Mouse (Mus musculus): Measurements from ENCODE around the gene Dok5. TPM values are rescaled to one million over a fixed set of nuclear protein-coding genes. Genes with fewer than 3 reads are reported as not detected.

Gene Dok5
- polyA plus RNA-seq, 1 experiment from 2014 or later: 0.95 TPM

DNA sequence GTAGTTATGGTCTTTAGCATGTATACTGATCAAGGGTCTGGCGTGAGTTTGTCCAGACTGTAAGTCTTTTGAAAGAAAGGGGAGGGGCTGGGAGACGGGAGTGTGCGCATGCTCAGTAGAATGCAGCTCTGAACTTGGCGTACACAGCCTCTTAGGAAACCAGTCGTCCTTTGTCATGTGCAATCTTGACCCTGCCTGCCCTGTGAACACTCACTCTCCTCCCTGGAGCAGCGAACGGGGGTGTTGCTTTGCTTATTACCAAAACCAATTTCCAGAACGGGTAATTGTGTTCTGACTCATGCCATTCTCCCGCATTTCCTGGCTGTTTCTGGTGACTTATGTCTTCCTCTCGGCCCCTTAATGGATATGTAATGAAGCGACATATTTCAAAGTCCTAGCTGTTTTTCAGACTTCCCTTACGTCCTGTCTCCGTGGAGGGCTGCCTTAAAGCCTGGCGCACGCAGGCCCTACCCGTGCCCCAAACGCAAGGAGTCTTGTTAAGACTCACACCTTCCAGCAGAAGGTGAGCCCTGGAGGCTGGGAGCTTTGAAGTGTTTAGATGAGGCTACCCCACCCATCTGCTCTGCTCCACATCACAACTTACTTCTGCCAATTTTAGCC is 95.3 kb downstream of the Dok5 start:
- ATAC-seq (ENCODE audit: insufficient number of reproducible peaks, low FRiP score, low TSS enrichment, low read depth) (no peak), DNase-seq (ENCODE audit: low spot score) (peak; percentile 77)
- H3K4me2 ChIP-seq (ENCODE audit: low read depth, severe bottlenecking): peak overlapping the region; percentile 42
- no peaks in the 10 kb centered on the region for H3K27me3 ChIP-seq (ENCODE audit: control insufficient read depth, insufficient read depth, low read length)
- 0 out of 2 replicates have a peak overlapping the region, but pooled peaks have one; percentile 39 for H3K9ac ChIP-seq (ENCODE audit: low read length)
- no peaks in the 10 kb centered on the region for H3K36me3 ChIP-seq (ENCODE audit: control insufficient read depth, insufficient read depth, low read length)
- no peak overlapping the region for H3K4me3 ChIP-seq (ENCODE audit: low read depth, low read length)
- H3K27ac ChIP-seq (replicated peaks; ENCODE audit: low read depth, low read length): no peak overlapping the region
- WGBS: 15% methylated on average over 17 of the region's 17 CpGs
- H3K9me3 ChIP-seq (ENCODE audit: control insufficient read depth, low read length): no peaks in the 10 kb centered on the region
- H3K4me1 ChIP-seq (ENCODE audit: control insufficient read depth, insufficient read depth, low read length): no peaks in the 10 kb centered on the region

DNA sequence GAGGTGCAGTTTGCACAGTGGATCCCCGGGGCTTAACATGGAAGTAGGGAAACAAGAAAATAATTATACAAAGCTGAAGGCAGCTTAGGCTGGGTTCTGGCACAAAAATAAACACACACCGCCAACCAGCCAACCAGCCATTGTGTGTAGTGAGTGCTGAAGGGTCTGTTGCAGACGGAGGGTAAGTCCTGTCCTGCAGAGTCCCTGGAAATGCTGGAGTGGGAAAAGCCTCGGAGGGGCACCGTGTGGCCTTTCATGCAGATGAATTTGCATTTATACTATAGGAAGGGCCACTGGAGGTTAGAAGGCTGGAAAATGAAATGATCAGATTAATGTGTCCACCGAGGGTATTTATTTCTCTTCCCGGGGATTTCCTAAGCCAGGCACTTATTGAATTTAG is 97.2 kb downstream of the Dok5 start:
- 58% methylated on average over 7 of the region's 7 CpGs for WGBS
- H3K4me3 ChIP-seq (ENCODE audit: low read depth, low read length): no peak overlapping the region
- no peaks in the 10 kb centered on the region for H3K36me3 ChIP-seq (ENCODE audit: control insufficient read depth, insufficient read depth, low read length)
- no peaks in the 10 kb centered on the region for H3K4me1 ChIP-seq (ENCODE audit: control insufficient read depth, insufficient read depth, low read length)
- DNase-seq (ENCODE audit: low spot score) (no peak), ATAC-seq (ENCODE audit: insufficient number of reproducible peaks, low FRiP score, low TSS enrichment, low read depth) (no peak)
- no peak overlapping the region for H3K9ac ChIP-seq (ENCODE audit: low read length)
- H3K4me2 ChIP-seq (ENCODE audit: low read depth, severe bottlenecking): no peak overlapping the region
- H3K9me3 ChIP-seq (ENCODE audit: control insufficient read depth, low read length): no peaks in the 10 kb centered on the region
- H3K27ac ChIP-seq (replicated peaks; ENCODE audit: low read depth, low read length): no peak overlapping the region
- H3K27me3 ChIP-seq (ENCODE audit: control insufficient read depth, insufficient read depth, low read length): no peaks in the 10 kb centered on the region

- Histone ChIP-seq H3K36me3 (ENCODE audit: control insufficient read depth, insufficient read depth, low read length) (no peaks in the 10 kb centered on the region), H3K4me1 (ENCODE audit: control insufficient read depth, insufficient read depth, low read length) (no peaks in the 10 kb centered on the region), H3K4me2 (ENCODE audit: low read depth, severe bottlenecking) (no peak overlapping the region), H3K9me3 (ENCODE audit: control insufficient read depth, low read length) (no peaks in the 10 kb centered on the region), H3K4me3 (ENCODE audit: low read depth, low read length) (no peak overlapping the region), H3K27me3 (ENCODE audit: control insufficient read depth, insufficient read depth, low read length) (no peaks in the 10 kb centered on the region), H3K9ac (ENCODE audit: low read length) (no peak overlapping the region), H3K27ac (replicated peaks; ENCODE audit: low read depth, low read length) (no peak overlapping the region)
- ATAC-seq (ENCODE audit: insufficient number of reproducible peaks, low FRiP score, low TSS enrichment, low read depth): no peak
- no peak for DNase-seq (ENCODE audit: low spot score)
- WGBS: 74% methylated on average over 6 of the region's 6 CpGs
Measured at GRCm38 (mm10) chr2:170829191-170829611, 97.6 kb downstream of the Dok5 start.

- H3K27ac ChIP-seq (replicated peaks; ENCODE audit: low read depth, low read length): no peak overlapping the region
- 94% methylated on average over 14 of the region's 14 CpGs for WGBS
- no peaks in the 10 kb centered on the region for H3K36me3 ChIP-seq (ENCODE audit: control insufficient read depth, insufficient read depth, low read length)
- H3K9me3 ChIP-seq (ENCODE audit: control insufficient read depth, low read length): no peaks in the 10 kb centered on the region
- no peaks in the 10 kb centered on the region for H3K4me1 ChIP-seq (ENCODE audit: control insufficient read depth, insufficient read depth, low read length)
- no peak overlapping the region for H3K9ac ChIP-seq (ENCODE audit: low read length)
- no peaks in the 10 kb centered on the region for H3K27me3 ChIP-seq (ENCODE audit: control insufficient read depth, insufficient read depth, low read length)
- no peak overlapping the region for H3K4me2 ChIP-seq (ENCODE audit: low read depth, severe bottlenecking)
- H3K4me3 ChIP-seq (ENCODE audit: low read depth, low read length): no peak overlapping the region
- ATAC-seq (ENCODE audit: insufficient number of reproducible peaks, low FRiP score, low TSS enrichment, low read depth) (no peak), DNase-seq (ENCODE audit: low spot score) (no peak)
Measured at GRCm38 (mm10) chr2:170829988-170830387, 98.4 kb downstream of the Dok5 start.

GRCm38 (mm10) chr2:170836862-170837261 is 105.3 kb downstream of the Dok5 start:
- ATAC-seq (ENCODE audit: insufficient number of reproducible peaks, low FRiP score, low TSS enrichment, low read depth): no peak
- Histone ChIP-seq H3K4me3 (ENCODE audit: low read depth, low read length) (no peak overlapping the region), H3K9ac (ENCODE audit: low read length) (no peak overlapping the region), H3K27me3 (ENCODE audit: control insufficient read depth, insufficient read depth, low read length) (no peaks in the 10 kb centered on the region), H3K36me3 (ENCODE audit: control insufficient read depth, insufficient read depth, low read length) (no peaks in the 10 kb centered on the region), H3K4me2 (ENCODE audit: low read depth, severe bottlenecking) (no peak overlapping the region), H3K27ac (replicated peaks; ENCODE audit: low read depth, low read length) (no peak overlapping the region), H3K4me1 (ENCODE audit: control insufficient read depth, insufficient read depth, low read length) (peaks cover 4% of the 10 kb centered on the region; the same call in 1 of the 2 replicates), H3K9me3 (ENCODE audit: control insufficient read depth, low read length) (no peaks in the 10 kb centered on the region)
- no peak for DNase-seq (ENCODE audit: low spot score)
- 71% methylated on average over 10 of the region's 10 CpGs for whole genome bisulfite sequencing

DNA sequence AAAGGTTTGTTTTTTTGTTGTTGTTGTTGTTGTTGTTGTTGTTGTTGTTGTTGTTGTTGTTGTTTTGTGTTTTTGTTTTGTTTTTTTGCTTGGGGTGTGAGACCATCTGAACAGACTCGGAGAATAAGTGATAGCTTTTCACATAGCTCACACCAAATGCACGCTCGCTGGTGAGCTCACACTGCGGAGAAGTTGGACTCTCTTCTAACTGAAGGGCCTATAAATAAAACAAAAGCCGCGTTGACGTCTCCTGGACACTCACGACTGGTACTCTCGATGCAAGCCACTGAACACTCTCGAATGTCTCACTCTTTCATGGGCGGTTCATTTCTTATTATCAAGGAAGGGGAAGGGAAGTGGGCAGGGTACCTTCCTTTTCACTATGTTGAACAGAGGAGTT is 105.8 kb downstream of the Dok5 start:
- Histone ChIP-seq H3K4me3 (ENCODE audit: low read depth, low read length) (no peak overlapping the region), H3K27me3 (ENCODE audit: control insufficient read depth, insufficient read depth, low read length) (no peaks in the 10 kb centered on the region), H3K36me3 (ENCODE audit: control insufficient read depth, insufficient read depth, low read length) (no peaks in the 10 kb centered on the region), H3K4me1 (ENCODE audit: control insufficient read depth, insufficient read depth, low read length) (peaks cover 4% of the 10 kb centered on the region; the same call in 1 of the 2 replicates), H3K9me3 (ENCODE audit: control insufficient read depth, low read length) (no peaks in the 10 kb centered on the region), H3K4me2 (ENCODE audit: low read depth, severe bottlenecking) (no peak overlapping the region), H3K27ac (replicated peaks; ENCODE audit: low read depth, low read length) (no peak overlapping the region), H3K9ac (ENCODE audit: low read length) (no peak overlapping the region)
- WGBS: 79% methylated on average over 11 of the region's 11 CpGs
- DNase-seq (ENCODE audit: low spot score): no peak
- ATAC-seq (ENCODE audit: insufficient number of reproducible peaks, low FRiP score, low TSS enrichment, low read depth): no peak

- no peaks in the 10 kb centered on the region for H3K27me3 ChIP-seq (ENCODE audit: control insufficient read depth, insufficient read depth, low read length)
- ATAC-seq (ENCODE audit: insufficient number of reproducible peaks, low FRiP score, low TSS enrichment, low read depth) (no peak), DNase-seq (ENCODE audit: low spot score) (peak; percentile 59)
- H3K9ac ChIP-seq (ENCODE audit: low read length): no peak overlapping the region
- no peaks in the 10 kb centered on the region for H3K36me3 ChIP-seq (ENCODE audit: control insufficient read depth, insufficient read depth, low read length)
- H3K4me1 ChIP-seq (ENCODE audit: control insufficient read depth, insufficient read depth, low read length): peaks cover 4% of the 10 kb centered on the region; the same call in 1 of the 2 replicates
- no peak overlapping the region for H3K4me3 ChIP-seq (ENCODE audit: low read depth, low read length)
- no peak overlapping the region for H3K27ac ChIP-seq (replicated peaks; ENCODE audit: low read depth, low read length)
- no peaks in the 10 kb centered on the region for H3K9me3 ChIP-seq (ENCODE audit: control insufficient read depth, low read length)
- 37% methylated on average over 12 of the region's 12 CpGs for WGBS
- H3K4me2 ChIP-seq (ENCODE audit: low read depth, severe bottlenecking): no peak overlapping the region
Measured at GRCm38 (mm10) chr2:170837824-170838557, 106.4 kb downstream of the Dok5 start.

DNA sequence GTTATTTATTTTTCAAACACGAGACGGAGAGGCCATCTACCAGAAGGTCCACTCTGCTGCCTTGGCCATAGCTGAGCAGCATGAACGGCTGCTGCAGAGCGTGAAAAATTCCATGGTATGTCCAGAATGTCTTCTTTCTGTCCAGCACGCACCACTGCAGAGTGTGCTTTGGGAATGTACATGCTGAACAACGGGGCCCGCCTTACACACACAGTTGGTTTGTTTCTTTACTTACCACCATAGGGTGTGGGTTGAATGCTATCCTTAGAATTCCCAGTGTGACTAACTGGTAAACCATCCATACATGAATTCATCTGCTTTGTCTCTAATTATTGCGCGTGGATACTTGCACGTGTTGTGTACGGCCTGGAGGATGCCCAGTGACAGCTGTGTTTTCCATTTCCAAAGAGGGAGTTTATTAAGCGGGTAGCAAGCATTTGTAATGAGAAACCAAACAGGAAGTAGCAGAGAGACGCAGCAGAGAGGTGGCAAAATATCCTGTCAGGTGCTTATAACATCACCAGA is 109.9 kb downstream of the Dok5 start:
- no peaks in the 10 kb centered on the region for H3K27me3 ChIP-seq (ENCODE audit: control insufficient read depth, insufficient read depth, low read length)
- ATAC-seq (ENCODE audit: insufficient number of reproducible peaks, low FRiP score, low TSS enrichment, low read depth) (no peak), DNase-seq (ENCODE audit: low spot score) (no peak)
- H3K9ac ChIP-seq (ENCODE audit: low read length): no peak overlapping the region
- H3K4me2 ChIP-seq (ENCODE audit: low read depth, severe bottlenecking): no peak overlapping the region
- no peak overlapping the region for H3K4me3 ChIP-seq (ENCODE audit: low read depth, low read length)
- WGBS: 79% methylated on average over 13 of the region's 13 CpGs
- no peaks in the 10 kb centered on the region for H3K9me3 ChIP-seq (ENCODE audit: control insufficient read depth, low read length)
- H3K4me1 ChIP-seq (ENCODE audit: control insufficient read depth, insufficient read depth, low read length): peaks cover 4% of the 10 kb centered on the region; the same call in 1 of the 2 replicates
- H3K36me3 ChIP-seq (ENCODE audit: control insufficient read depth, insufficient read depth, low read length): no peaks in the 10 kb centered on the region
- H3K27ac ChIP-seq (replicated peaks; ENCODE audit: low read depth, low read length): no peak overlapping the region
